Mouse (Mus musculus): ENCODE data around the gene Pgf. TPM values are rescaled to one million over a fixed set of nuclear protein-coding genes. Genes with fewer than 3 reads are reported as not detected.
A peak's percentile ranks its signal among the peaks of the same experiment; 100 is the strongest.
"Not testable (repeated sequence)": the region's sequence is repeated elsewhere in the genome, so short reads cannot be mapped to it uniquely, and the experiment has no call there.

Pgf gene
- polyA plus RNA-seq, 1 experiment from 2014 or later: 19.2 TPM

- DNase-seq (ENCODE audit: low spot score): no peak
- H3K9ac ChIP-seq (ENCODE audit: low read length): no peak overlapping the region
- no peak for ATAC-seq (replicated peaks; ENCODE audit: low FRiP score, low TSS enrichment, low read depth)
These were observed 32.0 kb downstream of the Pgf start for GRCm38 (mm10) chr12:85145630-85146029.

GRCm38 (mm10) chr12:85144821-85145220, 32.8 kb downstream of the Pgf start:
- no peak overlapping the region for H3K4me3 ChIP-seq (ENCODE audit: low read depth, low read length)
- 0 out of 2 replicates have a peak, but pooled peaks cover 12% of the 10 kb centered on the region for H3K4me1 ChIP-seq (replicated peaks; ENCODE audit: control insufficient read depth, insufficient read depth, low read length)
- 96% methylated on average over 4 of the region's 4 CpGs for WGBS
- no peak overlapping the region for H3K27ac ChIP-seq (ENCODE audit: low read depth)
- no peak overlapping the region for H3K9ac ChIP-seq (ENCODE audit: low read length)
- no peaks in the 10 kb centered on the region for H3K9me3 ChIP-seq (ENCODE audit: control insufficient read depth, low read length)
- H3K27me3 ChIP-seq (replicated peaks; ENCODE audit: control insufficient read depth, insufficient read depth, low read length): 0 out of 2 replicates have a peak, but pooled peaks cover 2% of the 10 kb centered on the region
- DNase-seq (ENCODE audit: low spot score): no peak
- H3K36me3 ChIP-seq (ENCODE audit: control insufficient read depth, insufficient read depth, low read length): no peaks in the 10 kb centered on the region
- no peak for ATAC-seq (replicated peaks; ENCODE audit: low FRiP score, low TSS enrichment, low read depth)
- no peak overlapping the region for H3K4me2 ChIP-seq (ENCODE audit: low read length)

More at GRCm38 (mm10) chr12:85145630-85146029, 32.0 kb downstream of the Pgf start:
- Histone ChIP-seq H3K4me1 (replicated peaks; ENCODE audit: control insufficient read depth, insufficient read depth, low read length) (0 out of 2 replicates have a peak, but pooled peaks cover 12% of the 10 kb centered on the region), H3K4me2 (ENCODE audit: low read length) (no peak overlapping the region), H3K9me3 (ENCODE audit: control insufficient read depth, low read length) (no peaks in the 10 kb centered on the region), H3K4me3 (ENCODE audit: low read depth, low read length) (no peak overlapping the region), H3K27me3 (replicated peaks; ENCODE audit: control insufficient read depth, insufficient read depth, low read length) (0 out of 2 replicates have a peak, but pooled peaks cover 9% of the 10 kb centered on the region), H3K27ac (ENCODE audit: low read depth) (peak overlapping the region; percentile 33; the same call in 1 of the 2 replicates), H3K36me3 (ENCODE audit: control insufficient read depth, insufficient read depth, low read length) (no peaks in the 10 kb centered on the region)
- 59% methylated on average over 9 of the region's 9 CpGs for WGBS

GRCm38 (mm10) chr12:85144276-85144675, 33.3 kb downstream of the Pgf start:
- not testable (repeated sequence) for DNase-seq (ENCODE audit: low spot score); H3K4me2 ChIP-seq (ENCODE audit: low read length); H3K4me3 ChIP-seq (ENCODE audit: low read depth, low read length); H3K9ac ChIP-seq (ENCODE audit: low read length); H3K27ac ChIP-seq (ENCODE audit: low read depth); ATAC-seq (replicated peaks; ENCODE audit: low FRiP score, low TSS enrichment, low read depth); H3K36me3 ChIP-seq (ENCODE audit: control insufficient read depth, insufficient read depth, low read length); H3K27me3 ChIP-seq (replicated peaks; ENCODE audit: control insufficient read depth, insufficient read depth, low read length); H3K9me3 ChIP-seq (ENCODE audit: control insufficient read depth, low read length)
- H3K4me1 ChIP-seq (replicated peaks; ENCODE audit: control insufficient read depth, insufficient read depth, low read length): 0 out of 2 replicates have a peak, but pooled peaks cover 12% of the 10 kb centered on the region
- WGBS: 68% methylated on average over 2 of the region's 2 CpGs

GRCm38 (mm10) chr12:85142803-85143202, 34.8 kb downstream of the Pgf start:
- no peak overlapping the region for H3K4me2 ChIP-seq (ENCODE audit: low read length)
- 0 out of 2 replicates have a peak, but pooled peaks cover 12% of the 10 kb centered on the region for H3K4me1 ChIP-seq (replicated peaks; ENCODE audit: control insufficient read depth, insufficient read depth, low read length)
- H3K9ac ChIP-seq (ENCODE audit: low read length): no peak overlapping the region
- 13% methylated on average over 4 of the region's 4 CpGs for WGBS
- DNase-seq (ENCODE audit: low spot score) (peak; percentile 97), ATAC-seq (replicated peaks; ENCODE audit: low FRiP score, low TSS enrichment, low read depth) (peak; percentile 71; the same call in 1 of the 2 replicates)
- no peak overlapping the region for H3K4me3 ChIP-seq (ENCODE audit: low read depth, low read length)
- H3K27ac ChIP-seq (ENCODE audit: low read depth): no peak overlapping the region
- no peaks in the 10 kb centered on the region for H3K9me3 ChIP-seq (ENCODE audit: control insufficient read depth, low read length)
- no peaks in the 10 kb centered on the region for H3K27me3 ChIP-seq (replicated peaks; ENCODE audit: control insufficient read depth, insufficient read depth, low read length)
- no peaks in the 10 kb centered on the region for H3K36me3 ChIP-seq (ENCODE audit: control insufficient read depth, insufficient read depth, low read length)

GRCm38 (mm10) chr12:85141096-85141495, 36.5 kb downstream of the Pgf start:
- Histone ChIP-seq H3K4me1 (replicated peaks; ENCODE audit: control insufficient read depth, insufficient read depth, low read length) (0 out of 2 replicates have a peak, but pooled peaks cover 3% of the 10 kb centered on the region), H3K27me3 (replicated peaks; ENCODE audit: control insufficient read depth, insufficient read depth, low read length) (no peaks in the 10 kb centered on the region), H3K27ac (ENCODE audit: low read depth) (no peak overlapping the region), H3K4me3 (ENCODE audit: low read depth, low read length) (no peak overlapping the region), H3K4me2 (ENCODE audit: low read length) (no peak overlapping the region), H3K36me3 (ENCODE audit: control insufficient read depth, insufficient read depth, low read length) (no peaks in the 10 kb centered on the region), H3K9me3 (ENCODE audit: control insufficient read depth, low read length) (no peaks in the 10 kb centered on the region), H3K9ac (ENCODE audit: low read length) (no peak overlapping the region)
- DNase-seq (ENCODE audit: low spot score): no peak
- 83% methylated on average over 6 of the region's 6 CpGs for WGBS
- ATAC-seq (replicated peaks; ENCODE audit: low FRiP score, low TSS enrichment, low read depth): no peak

GRCm38 (mm10) chr12:85140036-85140701, 37.4 kb downstream of the Pgf start:
- Histone ChIP-seq H3K4me2 (ENCODE audit: low read length) (no peak overlapping the region), H3K9me3 (ENCODE audit: control insufficient read depth, low read length) (no peaks in the 10 kb centered on the region), H3K4me3 (ENCODE audit: low read depth, low read length) (no peak overlapping the region), H3K36me3 (ENCODE audit: control insufficient read depth, insufficient read depth, low read length) (peaks cover 8% of the 10 kb centered on the region; the same call in 1 of the 2 replicates), H3K9ac (ENCODE audit: low read length) (no peak overlapping the region), H3K27ac (ENCODE audit: low read depth) (no peak overlapping the region), H3K4me1 (replicated peaks; ENCODE audit: control insufficient read depth, insufficient read depth, low read length) (no peaks in the 10 kb centered on the region), H3K27me3 (replicated peaks; ENCODE audit: control insufficient read depth, insufficient read depth, low read length) (no peaks in the 10 kb centered on the region)
- ATAC-seq (replicated peaks; ENCODE audit: low FRiP score, low TSS enrichment, low read depth): no peak
- 45% methylated on average over 18 of the region's 18 CpGs for WGBS
- DNase-seq (ENCODE audit: low spot score): no peak

- 83% methylated on average over 4 of the region's 4 CpGs for WGBS
- no peak for DNase-seq (ENCODE audit: low spot score)
- H3K27me3 ChIP-seq (replicated peaks; ENCODE audit: control insufficient read depth, insufficient read depth, low read length): no peaks in the 10 kb centered on the region
These were observed 41.0 kb downstream of the Pgf start for GRCm38 (mm10) chr12:85136627-85137026.

GRCm38 (mm10) chr12:85135513-85136470, 41.8 kb downstream of the Pgf start:
- no peak for ATAC-seq (replicated peaks; ENCODE audit: low FRiP score, low TSS enrichment, low read depth)
- H3K4me1 ChIP-seq (replicated peaks; ENCODE audit: control insufficient read depth, insufficient read depth, low read length): no peaks in the 10 kb centered on the region
- H3K9me3 ChIP-seq (ENCODE audit: control insufficient read depth, low read length): no peaks in the 10 kb centered on the region
- no peak for DNase-seq (ENCODE audit: low spot score)
- 79% methylated on average over 19 of the region's 19 CpGs for WGBS
- no peak overlapping the region for H3K4me2 ChIP-seq (ENCODE audit: low read length)
- H3K36me3 ChIP-seq (ENCODE audit: control insufficient read depth, insufficient read depth, low read length): peaks cover 49% of the 10 kb centered on the region
- no peak overlapping the region for H3K4me3 ChIP-seq (ENCODE audit: low read depth, low read length)
- H3K9ac ChIP-seq (ENCODE audit: low read length): no peak overlapping the region
- no peak overlapping the region for H3K27ac ChIP-seq (ENCODE audit: low read depth)
- no peaks in the 10 kb centered on the region for H3K27me3 ChIP-seq (replicated peaks; ENCODE audit: control insufficient read depth, insufficient read depth, low read length)

More at GRCm38 (mm10) chr12:85136627-85137026, 41.0 kb downstream of the Pgf start:
- no peaks in the 10 kb centered on the region for H3K9me3 ChIP-seq (ENCODE audit: control insufficient read depth, low read length)
- no peaks in the 10 kb centered on the region for H3K4me1 ChIP-seq (replicated peaks; ENCODE audit: control insufficient read depth, insufficient read depth, low read length)
- H3K27ac ChIP-seq (ENCODE audit: low read depth): no peak overlapping the region
- H3K4me3 ChIP-seq (ENCODE audit: low read depth, low read length): no peak overlapping the region
- H3K4me2 ChIP-seq (ENCODE audit: low read length): no peak overlapping the region
- no peak for ATAC-seq (replicated peaks; ENCODE audit: low FRiP score, low TSS enrichment, low read depth)
- H3K9ac ChIP-seq (ENCODE audit: low read length): no peak overlapping the region
- H3K36me3 ChIP-seq (ENCODE audit: control insufficient read depth, insufficient read depth, low read length): peaks cover 40% of the 10 kb centered on the region

Measured in intestine, embryonic 14.5 days (tissue).